Mouse (Mus musculus) urinary bladder, postnatal 25 days (tissue): ENCODE measurements around the gene Il11.

Experiments used
- DNase-seq: peaks from one replicate; pipeline ENCODE4 v3.0.0; 2022; ENCODE audit warnings: low spot score

Il11 gene

GRCm38 (mm10) chr7:4788499-4789435, 6.1 kb upstream of the Il11 start:
- peak; percentile 56 for DNase-seq

GRCm38 (mm10) chr7:4783667-4784268, 1.1 kb upstream of the Il11 start:
- no peak for DNase-seq

GRCm38 (mm10) chr7:4782130-4782529, 529 bp downstream of the Il11 start:
- no peak for DNase-seq

GRCm38 (mm10) chr7:4779921-4780320, 2.7 kb downstream of the Il11 start:
- DNase-seq: no peak

- DNase-seq: no peak
Observed at GRCm38 (mm10) chr7:4777851-4778637, 4.6 kb downstream of the Il11 start.

GRCm38 (mm10) chr7:4776861-4777830, 5.5 kb downstream of the Il11 start:
- DNase-seq: peak; percentile 62

GRCm38 (mm10) chr7:4776131-4776530, 6.5 kb downstream of the Il11 start:
- DNase-seq: no peak

GRCm38 (mm10) chr7:4771202-4771601, 11.5 kb downstream of the Il11 start, which contains the start of gene Fam71e2:
Fam71e2 (minus strand) TSS chr7:4771302.
- DNase-seq: no peak

GRCm38 (mm10) chr7:4764946-4765710, 17.5 kb downstream of the Il11 start:
- DNase-seq: no peak

GRCm38 (mm10) chr7:4759670-4760069, 23.0 kb downstream of the Il11 start:
- DNase-seq: no peak

- DNase-seq: peak; percentile 61
Observed at GRCm38 (mm10) chr7:4752821-4753570, 29.7 kb downstream of the Il11 start, which contains the start of gene Cox6b2. Cox6b2 (minus strand) TSS chr7:4753094.

- peak; percentile 41 for DNase-seq
Observed at GRCm38 (mm10) chr7:4751971-4752820, 30.5 kb downstream of the Il11 start.

GRCm38 (mm10) chr7:4749169-4749568, 33.5 kb downstream of the Il11 start:
- DNase-seq: no peak

GRCm38 (mm10) chr7:4748321-4748720, 34.3 kb downstream of the Il11 start:
- DNase-seq: no peak

GRCm38 (mm10) chr7:4747156-4747899, 35.3 kb downstream of the Il11 start:
- DNase-seq: no peak

GRCm38 (mm10) chr7:4746326-4746980, 36.2 kb downstream of the Il11 start:
- DNase-seq: no peak

GRCm38 (mm10) chr7:4744886-4745285, 37.8 kb downstream of the Il11 start:
- DNase-seq: no peak
